Mouse (Mus musculus): ENCODE data around the gene Cirbp. TPM values are rescaled to one million over a fixed set of nuclear protein-coding genes. Genes with fewer than 3 reads are reported as not detected.

Gene Cirbp
- polyA plus RNA-seq, 1 experiment from 2014 or later, result 96.2 TPM

GRCm38 (mm10) chr10:80187739-80188138 lies 22.0 kb downstream of the Cirbp start:
- H3K4me2 ChIP-seq (replicated peaks; ENCODE audit: low read depth, low read length), result no peak overlapping the region
- peaks cover 35% of the 10 kb centered on the region for H3K27me3 ChIP-seq (ENCODE audit: insufficient read depth, low read length)
- H3K9ac ChIP-seq (replicated peaks; ENCODE audit: low read length), result no peak overlapping the region
- no peak overlapping the region for H3K27ac ChIP-seq (ENCODE audit: low read length)
- H3K4me3 ChIP-seq (ENCODE audit: low read length), result no peak overlapping the region
- no peak for ATAC-seq (ENCODE audit: low FRiP score, low TSS enrichment)
- H3K36me3 ChIP-seq (ENCODE audit: insufficient read depth, low read length), result 0 out of 2 replicates have a peak, but pooled peaks cover 2% of the 10 kb centered on the region
- H3K4me1 ChIP-seq (ENCODE audit: insufficient read depth, low read length), result peaks cover 12% of the 10 kb centered on the region
- no peaks in the 10 kb centered on the region for H3K9me3 ChIP-seq (ENCODE audit: low read length)
- WGBS, result 85% methylated on average over 10 of the region's 10 CpGs

- Histone ChIP-seq H3K27ac (ENCODE audit: low read length) (no peak overlapping the region), H3K9ac (replicated peaks; ENCODE audit: low read length) (no peak overlapping the region), H3K4me2 (replicated peaks; ENCODE audit: low read depth, low read length) (no peak overlapping the region), H3K4me3 (ENCODE audit: low read length) (no peak overlapping the region), H3K4me1 (ENCODE audit: insufficient read depth, low read length) (peaks cover 12% of the 10 kb centered on the region), H3K9me3 (ENCODE audit: low read length) (no peaks in the 10 kb centered on the region), H3K27me3 (ENCODE audit: insufficient read depth, low read length) (peaks cover 35% of the 10 kb centered on the region), H3K36me3 (ENCODE audit: insufficient read depth, low read length) (0 out of 2 replicates have a peak, but pooled peaks cover 2% of the 10 kb centered on the region)
- ATAC-seq (ENCODE audit: low FRiP score, low TSS enrichment), result no peak
- WGBS, result 76% methylated on average over 15 of the region's 15 CpGs
These were observed 22.8 kb downstream of the Cirbp start for GRCm38 (mm10) chr10:80188453-80189024.

- peak overlapping the region; percentile 55 for H3K9ac ChIP-seq (replicated peaks; ENCODE audit: low read length)
- H3K4me1 ChIP-seq (ENCODE audit: insufficient read depth, low read length), result peaks cover 12% of the 10 kb centered on the region
- peaks cover 35% of the 10 kb centered on the region for H3K27me3 ChIP-seq (ENCODE audit: insufficient read depth, low read length)
- no peak for ATAC-seq (ENCODE audit: low FRiP score, low TSS enrichment)
- H3K27ac ChIP-seq (ENCODE audit: low read length), result no peak overlapping the region
- peak overlapping the region; percentile 50 for H3K4me3 ChIP-seq (ENCODE audit: low read length)
- WGBS, result 7% methylated on average over 21 of the region's 21 CpGs
- no peaks in the 10 kb centered on the region for H3K9me3 ChIP-seq (ENCODE audit: low read length)
- 0 out of 2 replicates have a peak, but pooled peaks cover 2% of the 10 kb centered on the region for H3K36me3 ChIP-seq (ENCODE audit: insufficient read depth, low read length)
- H3K4me2 ChIP-seq (replicated peaks; ENCODE audit: low read depth, low read length), result peak overlapping the region; percentile 74
These were observed 24.2 kb downstream of the Cirbp start for GRCm38 (mm10) chr10:80189999-80190398.

GRCm38 (mm10) chr10:80190491-80191051 lies 24.8 kb downstream of the Cirbp start:
- H3K27me3 ChIP-seq (ENCODE audit: insufficient read depth, low read length), result peaks cover 35% of the 10 kb centered on the region
- 0 out of 2 replicates have a peak, but pooled peaks cover 2% of the 10 kb centered on the region for H3K36me3 ChIP-seq (ENCODE audit: insufficient read depth, low read length)
- peak; percentile 57; the same call in 1 of the 2 replicates for ATAC-seq (ENCODE audit: low FRiP score, low TSS enrichment)
- peak overlapping the region; percentile 50 for H3K4me3 ChIP-seq (ENCODE audit: low read length)
- no peak overlapping the region for H3K27ac ChIP-seq (ENCODE audit: low read length)
- no peaks in the 10 kb centered on the region for H3K9me3 ChIP-seq (ENCODE audit: low read length)
- H3K4me1 ChIP-seq (ENCODE audit: insufficient read depth, low read length), result peaks cover 12% of the 10 kb centered on the region
- peak overlapping the region; percentile 74 for H3K4me2 ChIP-seq (replicated peaks; ENCODE audit: low read depth, low read length)
- H3K9ac ChIP-seq (replicated peaks; ENCODE audit: low read length), result peak overlapping the region; percentile 55
- under 1% methylated on average over 48 of the region's 48 CpGs for WGBS

GRCm38 (mm10) chr10:80193976-80194375 lies 28.2 kb downstream of the Cirbp start:
- WGBS, result 80% methylated on average over 6 of the region's 6 CpGs
- no peak overlapping the region for H3K9ac ChIP-seq (replicated peaks; ENCODE audit: low read length)
- no peaks in the 10 kb centered on the region for H3K36me3 ChIP-seq (ENCODE audit: insufficient read depth, low read length)
- no peak overlapping the region for H3K27ac ChIP-seq (ENCODE audit: low read length)
- H3K4me1 ChIP-seq (ENCODE audit: insufficient read depth, low read length), result peaks cover 19% of the 10 kb centered on the region
- H3K4me2 ChIP-seq (replicated peaks; ENCODE audit: low read depth, low read length), result no peak overlapping the region
- H3K4me3 ChIP-seq (ENCODE audit: low read length), result no peak overlapping the region
- H3K9me3 ChIP-seq (ENCODE audit: low read length), result no peaks in the 10 kb centered on the region
- peaks cover 28% of the 10 kb centered on the region for H3K27me3 ChIP-seq (ENCODE audit: insufficient read depth, low read length)
- ATAC-seq (ENCODE audit: low FRiP score, low TSS enrichment), result no peak

GRCm38 (mm10) chr10:80194441-80194840 lies 28.7 kb downstream of the Cirbp start:
- WGBS, result 63% methylated on average over 8 of the region's 8 CpGs
- Histone ChIP-seq H3K36me3 (ENCODE audit: insufficient read depth, low read length) (no peaks in the 10 kb centered on the region), H3K9me3 (ENCODE audit: low read length) (no peaks in the 10 kb centered on the region), H3K4me2 (replicated peaks; ENCODE audit: low read depth, low read length) (no peak overlapping the region), H3K9ac (replicated peaks; ENCODE audit: low read length) (no peak overlapping the region), H3K4me3 (ENCODE audit: low read length) (no peak overlapping the region), H3K27me3 (ENCODE audit: insufficient read depth, low read length) (peaks cover 24% of the 10 kb centered on the region), H3K4me1 (ENCODE audit: insufficient read depth, low read length) (peaks cover 19% of the 10 kb centered on the region), H3K27ac (ENCODE audit: low read length) (no peak overlapping the region)
- ATAC-seq (ENCODE audit: low FRiP score, low TSS enrichment), result no peak

GRCm38 (mm10) chr10:80196167-80196566 lies 30.4 kb downstream of the Cirbp start:
- Histone ChIP-seq H3K4me2 (replicated peaks; ENCODE audit: low read depth, low read length) (no peak overlapping the region), H3K36me3 (ENCODE audit: insufficient read depth, low read length) (no peaks in the 10 kb centered on the region), H3K9ac (replicated peaks; ENCODE audit: low read length) (no peak overlapping the region), H3K4me3 (ENCODE audit: low read length) (no peak overlapping the region), H3K27ac (ENCODE audit: low read length) (no peak overlapping the region), H3K27me3 (ENCODE audit: insufficient read depth, low read length) (peaks cover 7% of the 10 kb centered on the region), H3K4me1 (ENCODE audit: insufficient read depth, low read length) (peaks cover 7% of the 10 kb centered on the region), H3K9me3 (ENCODE audit: low read length) (no peaks in the 10 kb centered on the region)
- 83% methylated on average over 1 of the region's 1 CpGs for WGBS
- ATAC-seq (ENCODE audit: low FRiP score, low TSS enrichment), result no peak

- Histone ChIP-seq H3K27ac (ENCODE audit: low read length) (no peak overlapping the region), H3K4me1 (ENCODE audit: insufficient read depth, low read length) (peaks cover 7% of the 10 kb centered on the region), H3K36me3 (ENCODE audit: insufficient read depth, low read length) (no peaks in the 10 kb centered on the region), H3K27me3 (ENCODE audit: insufficient read depth, low read length) (peaks cover 3% of the 10 kb centered on the region; the same call in 1 of the 2 replicates), H3K9me3 (ENCODE audit: low read length) (no peaks in the 10 kb centered on the region), H3K4me3 (ENCODE audit: low read length) (no peak overlapping the region), H3K4me2 (replicated peaks; ENCODE audit: low read depth, low read length) (no peak overlapping the region), H3K9ac (replicated peaks; ENCODE audit: low read length) (peak overlapping the region; percentile 44; the same call in 1 of the 2 replicates)
- ATAC-seq (ENCODE audit: low FRiP score, low TSS enrichment), result peak; percentile 48; the same call in 1 of the 2 replicates
- WGBS, result 55% methylated on average over 33 of the region's 33 CpGs
These were observed 31.2 kb downstream of the Cirbp start for GRCm38 (mm10) chr10:80196778-80197581.

- Histone ChIP-seq H3K27ac (ENCODE audit: low read length) (no peak overlapping the region), H3K9me3 (ENCODE audit: low read length) (no peaks in the 10 kb centered on the region), H3K4me3 (ENCODE audit: low read length) (no peak overlapping the region), H3K4me1 (ENCODE audit: insufficient read depth, low read length) (peaks cover 11% of the 10 kb centered on the region), H3K9ac (replicated peaks; ENCODE audit: low read length) (no peak overlapping the region), H3K4me2 (replicated peaks; ENCODE audit: low read depth, low read length) (no peak overlapping the region), H3K36me3 (ENCODE audit: insufficient read depth, low read length) (no peaks in the 10 kb centered on the region), H3K27me3 (ENCODE audit: insufficient read depth, low read length) (no peaks in the 10 kb centered on the region)
- peak; percentile 84 for ATAC-seq (ENCODE audit: low FRiP score, low TSS enrichment)
- WGBS, result 53% methylated on average over 3 of the region's 3 CpGs
These were observed 33.7 kb downstream of the Cirbp start for GRCm38 (mm10) chr10:80199440-80200008.

All from kidney, embryonic 16.5 days (tissue).